Mouse (Mus musculus) intestine, embryonic 14.5 days (tissue): ENCODE data around the gene Ist1. TPM values are rescaled to one million over a fixed set of nuclear protein-coding genes. Genes with fewer than 3 reads are reported as not detected.

ENCODE experiments used
- ATAC-seq: fragments of 200-750 bp; cut with Nextera tagmentation; replicated peaks from 2 replicates; pipeline ENCODE4 v1.8.0; 2017; ENCODE audit warnings: low read depth, moderate number of reproducible peaks, moderate TSS enrichment, moderate library complexity; ENCODE audit not compliant: low FRiP score, low TSS enrichment
- DNase-seq: peaks from one replicate; pipeline ENCODE4 v3.0.0-alpha.2; 2018; ENCODE audit warnings: low spot score
- H3K27ac ChIP-seq: fragments of 300-500 bp; sonication (generic); 2 replicates; pipeline ENCODE4 v1.5.1; 2014; ENCODE audit warnings: low read depth, mild to moderate bottlenecking, control low read depth
- H3K27me3 ChIP-seq: fragments of 300-500 bp; sonication (generic); replicated peaks from 2 replicates; pipeline ENCODE4 v1.6.1; 2014; ENCODE audit warnings: low read length, control low read depth; ENCODE audit not compliant: control insufficient read depth, insufficient read depth
- H3K36me3 ChIP-seq: fragments of 300-500 bp; sonication (generic); 2 replicates; pipeline ENCODE4 v1.6.1; 2014; ENCODE audit warnings: low read length, control low read depth; ENCODE audit not compliant: control insufficient read depth, insufficient read depth
- H3K4me1 ChIP-seq: fragments of 300-500 bp; sonication (generic); replicated peaks from 2 replicates; pipeline ENCODE4 v1.6.1; 2014; ENCODE audit warnings: low read length, control low read depth, mixed read lengths; ENCODE audit not compliant: control insufficient read depth, insufficient read depth
- H3K4me2 ChIP-seq: fragments of 300-500 bp; sonication (generic); 2 replicates; pipeline ENCODE4 v1.6.1; 2014; ENCODE audit warnings: low read length
- H3K4me3 ChIP-seq: fragments of 300-500 bp; sonication (generic); 2 replicates; pipeline ENCODE4 v1.5.1; 2014; ENCODE audit warnings: low read depth, low read length, control low read depth, mixed read lengths
- H3K9ac ChIP-seq: fragments of 300-500 bp; sonication (generic); 2 replicates; pipeline ENCODE4 v1.6.1; 2014; ENCODE audit warnings: mild to moderate bottlenecking, low read length
- H3K9me3 ChIP-seq: fragments of 300-500 bp; sonication (generic); 2 replicates; pipeline ENCODE4 v1.6.1; 2016; ENCODE audit warnings: low read length, control low read depth; ENCODE audit not compliant: control insufficient read depth
- WGBS: fragments of 180-500 bp; shearing (Covaris S2); extraction: QIAGEN DNeasy Blood & Tissue Kit; methylation state at CpG from one replicate; pipeline ENCODE4 v1.1.7; 2014; 5-methylcytosine and 5-hydroxymethylcytosine counted together
- polyA plus RNA-seq: library from polyadenylated mRNA; unstranded; fragments of >200 nt; fragmentation: Nextera tagmentation; extraction: Ambion mirVana; gene quantifications from 2 replicates; pipeline ENCODE4 v1.2.1, GENCODE M21; 2014

The Ist1 gene
- polyA plus RNA-seq, 1 experiment from 2014 or later: 140 TPM

- no peak for ATAC-seq
- H3K27ac ChIP-seq: no peak overlapping the region
- 44% methylated on average over 6 of the region's 6 CpGs for WGBS
- peaks cover 13% of the 10 kb centered on the region for H3K4me1 ChIP-seq
- H3K9me3 ChIP-seq: no peaks in the 10 kb centered on the region
- no peak overlapping the region for H3K9ac ChIP-seq
- no peak for DNase-seq
- no peaks in the 10 kb centered on the region for H3K36me3 ChIP-seq
- H3K4me3 ChIP-seq: no peak overlapping the region
- peak overlapping the region; percentile 79 for H3K4me2 ChIP-seq
- H3K27me3 ChIP-seq: no peaks in the 10 kb centered on the region
Observed at GRCm38 (mm10) chr8:109694154-109694553, 1.1 kb upstream of the Ist1 start.

- H3K27ac ChIP-seq: peak overlapping the region; percentile 78
- H3K9me3 ChIP-seq: no peaks in the 10 kb centered on the region
- no peak for DNase-seq
- H3K4me1 ChIP-seq: peaks cover 13% of the 10 kb centered on the region
- H3K4me2 ChIP-seq: peak overlapping the region; percentile 92
- peak overlapping the region; percentile 87 for H3K9ac ChIP-seq
- peak; percentile 80 for ATAC-seq
- H3K27me3 ChIP-seq: no peaks in the 10 kb centered on the region
- H3K4me3 ChIP-seq: peak overlapping the region; percentile 81
- H3K36me3 ChIP-seq: no peaks in the 10 kb centered on the region
- under 1% methylated on average over 38 of the region's 38 CpGs for WGBS
Observed at GRCm38 (mm10) chr8:109692443-109693145, 466 bp downstream of the Ist1 start.

- Histone ChIP-seq H3K9me3 (no peaks in the 10 kb centered on the region), H3K36me3 (no peaks in the 10 kb centered on the region), H3K27ac (no peak overlapping the region), H3K4me2 (peak overlapping the region; percentile 92), H3K4me1 (peaks cover 13% of the 10 kb centered on the region), H3K9ac (peak overlapping the region; percentile 87), H3K4me3 (peak overlapping the region; percentile 81), H3K27me3 (no peaks in the 10 kb centered on the region)
- ATAC-seq (no peak), DNase-seq (no peak)
- 56% methylated on average over 5 of the region's 5 CpGs for WGBS
Observed at GRCm38 (mm10) chr8:109691769-109692168, 1.3 kb downstream of the Ist1 start.

GRCm38 (mm10) chr8:109687248-109687647 is 5.8 kb downstream of the Ist1 start:
- H3K9me3 ChIP-seq: no peaks in the 10 kb centered on the region
- H3K4me3 ChIP-seq: no peak overlapping the region
- peaks cover 17% of the 10 kb centered on the region for H3K36me3 ChIP-seq
- no peak overlapping the region for H3K4me2 ChIP-seq
- DNase-seq: no peak
- H3K4me1 ChIP-seq: peaks cover 6% of the 10 kb centered on the region; the same call in 1 of the 2 replicates
- no peaks in the 10 kb centered on the region for H3K27me3 ChIP-seq
- ATAC-seq: no peak
- H3K9ac ChIP-seq: no peak overlapping the region
- 91% methylated on average over 5 of the region's 5 CpGs for WGBS
- H3K27ac ChIP-seq: no peak overlapping the region

GRCm38 (mm10) chr8:109682120-109682519 is 10.9 kb downstream of the Ist1 start:
- no peaks in the 10 kb centered on the region for H3K27me3 ChIP-seq
- no peak overlapping the region for H3K9ac ChIP-seq
- H3K4me3 ChIP-seq: no peak overlapping the region
- 92% methylated on average over 5 of the region's 5 CpGs for WGBS
- no peaks in the 10 kb centered on the region for H3K4me1 ChIP-seq
- ATAC-seq: no peak
- H3K9me3 ChIP-seq: no peaks in the 10 kb centered on the region
- H3K4me2 ChIP-seq: no peak overlapping the region
- H3K27ac ChIP-seq: no peak overlapping the region
- peaks cover 65% of the 10 kb centered on the region for H3K36me3 ChIP-seq
- DNase-seq: no peak

- DNase-seq (no peak), ATAC-seq (no peak)
- Histone ChIP-seq H3K27me3 (no peaks in the 10 kb centered on the region), H3K4me3 (no peak overlapping the region), H3K9ac (no peak overlapping the region), H3K27ac (no peak overlapping the region), H3K9me3 (no peaks in the 10 kb centered on the region), H3K4me2 (no peak overlapping the region), H3K36me3 (peaks cover 71% of the 10 kb centered on the region), H3K4me1 (no peaks in the 10 kb centered on the region)
- whole genome bisulfite sequencing: 69% methylated on average over 3 of the region's 3 CpGs
Observed at GRCm38 (mm10) chr8:109681535-109681934, 11.5 kb downstream of the Ist1 start.

- 88% methylated on average over 9 of the region's 9 CpGs for WGBS
- H3K9me3 ChIP-seq: no peaks in the 10 kb centered on the region
- H3K27ac ChIP-seq: no peak overlapping the region
- no peak overlapping the region for H3K9ac ChIP-seq
- no peak overlapping the region for H3K4me2 ChIP-seq
- peaks cover 94% of the 10 kb centered on the region for H3K36me3 ChIP-seq
- H3K4me3 ChIP-seq: no peak overlapping the region
- no peaks in the 10 kb centered on the region for H3K27me3 ChIP-seq
- no peaks in the 10 kb centered on the region for H3K4me1 ChIP-seq
- no peak for ATAC-seq
- no peak for DNase-seq
Observed at GRCm38 (mm10) chr8:109675896-109676643, 17.0 kb downstream of the Ist1 start.

GRCm38 (mm10) chr8:109673596-109673995 is 19.5 kb downstream of the Ist1 start:
- H3K4me3 ChIP-seq: no peak overlapping the region
- H3K36me3 ChIP-seq: peaks cover 93% of the 10 kb centered on the region
- no peak overlapping the region for H3K9ac ChIP-seq
- H3K27ac ChIP-seq: no peak overlapping the region
- ATAC-seq (no peak), DNase-seq (no peak)
- H3K27me3 ChIP-seq: no peaks in the 10 kb centered on the region
- H3K9me3 ChIP-seq: no peaks in the 10 kb centered on the region
- WGBS: 100% methylated on average over 2 of the region's 2 CpGs
- H3K4me2 ChIP-seq: no peak overlapping the region
- H3K4me1 ChIP-seq: no peaks in the 10 kb centered on the region
